Mouse (Mus musculus): ENCODE measurements around the gene Flrt1. TPM values are rescaled to one million over a fixed set of nuclear protein-coding genes. Genes with fewer than 3 reads are reported as not detected.
A peak's percentile ranks its signal among the peaks of the same experiment; 100 is the strongest.

Gene Flrt1
- total RNA-seq, 2 experiments from 2014 or later: 3.8 to 5.9 TPM

DNA sequence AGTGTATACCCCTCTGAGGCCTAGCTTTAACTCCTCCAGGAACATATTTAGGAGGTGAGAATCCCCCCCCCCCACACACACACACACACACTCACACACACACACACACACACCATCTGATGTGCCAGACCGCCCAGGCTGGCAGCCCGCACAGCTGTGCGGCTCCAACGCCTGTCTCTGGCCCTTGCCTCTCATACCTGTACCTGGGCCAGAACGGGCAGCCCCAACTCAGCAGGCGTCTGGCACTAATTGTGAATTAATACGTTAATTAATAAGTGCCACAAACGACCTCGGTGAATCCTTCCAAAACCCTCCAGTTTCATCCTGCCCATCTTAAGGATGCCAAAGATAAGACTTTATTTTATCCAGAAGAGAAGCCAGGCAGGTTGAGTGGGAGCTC lies 27.9 kb upstream of the Flrt1 start:
- DNase-seq (ENCODE audit: low spot score in 2 of 2): no peak

DNA sequence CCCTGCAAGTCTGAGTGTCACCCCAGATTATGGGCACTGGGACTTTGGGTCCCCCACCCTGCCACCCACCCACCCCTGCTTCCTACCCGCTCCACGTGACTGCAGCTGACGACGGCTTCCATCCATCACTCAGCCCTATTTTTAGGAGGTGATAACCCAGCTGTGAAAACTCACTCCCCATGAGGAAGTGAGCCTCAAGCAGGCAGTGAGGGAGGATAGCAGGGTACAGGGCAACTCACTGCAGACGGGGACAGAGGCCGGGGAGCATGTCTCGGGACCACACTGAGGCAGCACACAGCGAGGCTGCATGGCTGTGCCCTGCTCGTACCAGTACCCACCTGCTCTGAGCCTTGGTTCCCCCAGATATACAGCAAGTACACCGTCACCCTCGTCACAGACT lies 24.8 kb upstream of the Flrt1 start:
- DNase-seq (ENCODE audit: low spot score in 2 of 2): no peak

- DNase-seq (ENCODE audit: low spot score in 2 of 2): no peak
These were observed 23.3 kb upstream of the Flrt1 start for GRCm38 (mm10) chr19:7128551-7129475.

- DNase-seq (ENCODE audit: low spot score in 2 of 2): no peak
These were observed 21.4 kb upstream of the Flrt1 start for GRCm38 (mm10) chr19:7126933-7127332.

GRCm38 (mm10) chr19:7126209-7126608 lies 20.7 kb upstream of the Flrt1 start:
- DNase-seq (ENCODE audit: low spot score in 2 of 2): no peak

- DNase-seq (ENCODE audit: low spot score in 2 of 2): no peak
These were observed 20.1 kb upstream of the Flrt1 start for GRCm38 (mm10) chr19:7125526-7126156.

- DNase-seq (ENCODE audit: low spot score in 2 of 2): no peak
These were observed 17.3 kb upstream of the Flrt1 start for GRCm38 (mm10) chr19:7122698-7123306.

GRCm38 (mm10) chr19:7122277-7122676 lies 16.7 kb upstream of the Flrt1 start:
- peak in 1 of 2 experiments; percentile 30 for DNase-seq (ENCODE audit: low spot score in 2 of 2)

- DNase-seq (ENCODE audit: low spot score in 2 of 2): peak in 1 of 2 experiments; percentile 38
These were observed 15.7 kb upstream of the Flrt1 start for GRCm38 (mm10) chr19:7121252-7121651.

DNA sequence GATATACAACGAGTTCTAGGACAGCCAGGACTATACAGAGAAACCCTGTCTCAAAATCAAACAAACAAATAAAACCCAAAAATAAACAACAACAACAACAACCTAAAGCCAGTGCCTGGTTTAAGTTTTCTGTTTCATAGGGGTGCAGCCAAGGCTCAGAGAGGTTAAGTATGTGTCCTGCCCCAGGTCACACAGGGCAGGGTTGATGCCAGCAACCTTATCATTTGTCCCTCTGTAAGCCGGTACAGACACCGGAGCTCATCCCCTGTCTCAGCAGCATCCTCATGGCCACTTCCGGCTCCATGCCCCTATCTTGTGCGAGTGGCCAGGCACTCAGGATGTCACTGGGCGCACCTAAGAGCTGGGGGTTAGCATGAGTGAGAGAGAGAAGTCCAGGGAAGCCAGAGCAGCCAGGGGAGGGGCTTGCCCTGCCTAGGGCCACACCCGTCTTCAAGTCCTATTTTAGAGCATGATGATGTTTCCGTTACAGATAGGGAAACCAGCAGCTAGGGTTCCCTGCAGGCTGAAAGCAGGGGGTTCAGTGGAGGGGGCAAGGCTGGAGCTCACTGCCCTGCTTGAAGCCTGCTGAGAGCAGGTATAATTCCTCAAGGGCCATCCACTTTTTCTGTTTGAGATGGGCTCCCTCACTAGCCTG lies 12.3 kb upstream of the Flrt1 start:
- no peak for DNase-seq (ENCODE audit: low spot score in 2 of 2)

- no peak for DNase-seq (ENCODE audit: low spot score in 2 of 2)
These were observed 11.6 kb upstream of the Flrt1 start for GRCm38 (mm10) chr19:7117141-7117540.

GRCm38 (mm10) chr19:7116038-7116731 lies 10.7 kb upstream of the Flrt1 start:
- no peak for DNase-seq (ENCODE audit: low spot score in 2 of 2)

DNA sequence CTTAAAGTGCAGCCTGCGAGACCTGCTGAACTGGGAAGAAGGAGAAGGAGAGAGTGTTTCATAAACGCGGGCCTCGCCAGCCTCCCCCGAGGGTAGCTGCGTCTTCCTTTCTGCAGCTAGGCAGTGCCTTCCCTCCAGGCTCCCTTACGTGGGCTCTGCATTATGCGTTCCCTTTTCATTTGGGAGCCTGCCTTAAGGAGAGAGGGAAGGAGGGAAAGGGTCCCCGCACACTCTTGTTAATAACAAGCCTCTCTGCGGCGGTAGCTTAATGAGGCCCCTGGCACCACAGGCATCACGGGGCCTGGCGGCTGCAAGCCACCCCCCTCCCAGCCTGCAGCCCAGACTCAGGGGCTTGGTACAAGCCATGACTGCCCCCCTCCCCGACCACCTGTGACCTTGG lies 8.0 kb upstream of the Flrt1 start:
- DNase-seq (ENCODE audit: low spot score in 2 of 2): no peak

- DNase-seq (ENCODE audit: low spot score in 2 of 2): no peak
These were observed 7.1 kb upstream of the Flrt1 start for GRCm38 (mm10) chr19:7112628-7113027.

GRCm38 (mm10) chr19:7111710-7112109 lies 6.2 kb upstream of the Flrt1 start:
- no peak for DNase-seq (ENCODE audit: low spot score in 2 of 2)

DNA sequence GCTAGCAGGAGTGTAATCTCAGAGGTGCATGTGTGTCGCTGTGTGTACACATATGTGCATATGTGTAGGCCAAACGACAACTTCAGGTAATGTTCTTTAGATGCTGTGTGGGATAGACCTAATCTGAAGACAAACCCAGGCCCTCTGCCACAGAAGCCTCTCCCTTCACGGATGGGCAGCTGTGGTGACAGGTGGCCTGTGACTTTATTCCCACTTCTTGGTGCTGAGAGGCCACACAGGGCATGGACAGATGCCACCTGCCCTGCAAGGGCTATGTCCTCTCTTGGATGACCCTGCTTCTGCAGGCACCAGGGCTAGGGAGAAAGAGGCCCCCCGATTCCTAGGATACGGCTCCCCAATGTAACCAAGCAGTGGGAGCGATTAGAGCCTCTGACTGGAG lies 5.8 kb upstream of the Flrt1 start:
- DNase-seq (ENCODE audit: low spot score in 2 of 2): no peak

- DNase-seq (ENCODE audit: low spot score in 2 of 2): no peak
These were observed 5.3 kb upstream of the Flrt1 start for GRCm38 (mm10) chr19:7110875-7111274.

GRCm38 (mm10) chr19:7110097-7110496 lies 4.6 kb upstream of the Flrt1 start:
- no peak for DNase-seq (ENCODE audit: low spot score in 2 of 2)

- no peak for DNase-seq (ENCODE audit: low spot score in 2 of 2)
These were observed 2.8 kb upstream of the Flrt1 start for GRCm38 (mm10) chr19:7108114-7108905.

DNA sequence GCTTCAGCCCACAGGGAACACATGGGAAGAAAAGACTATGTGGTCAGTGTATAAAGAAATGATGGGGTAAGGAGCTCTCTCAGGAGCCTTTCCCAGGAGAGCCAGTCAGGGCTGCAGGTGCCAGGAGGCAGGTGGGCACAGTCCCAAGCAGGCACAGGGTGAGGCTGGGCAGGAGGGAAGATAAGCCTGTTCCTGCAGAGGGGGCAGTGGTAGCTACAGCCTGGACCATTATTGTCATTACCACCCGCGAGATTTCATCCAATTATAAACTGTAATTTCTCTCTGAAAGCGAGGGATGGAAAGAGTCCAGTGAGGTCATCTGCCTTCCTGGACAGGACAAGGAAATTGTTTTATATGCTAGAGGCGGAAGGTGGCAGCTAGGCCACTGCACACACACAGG lies 1.6 kb upstream of the Flrt1 start:
- DNase-seq (ENCODE audit: low spot score in 2 of 2): no peak

All from adrenal gland, postnatal 4 days (tissue).